Mouse (Mus musculus) adrenal gland, postnatal 36 days (tissue): ENCODE results near the gene Nav2. TPM values are rescaled to one million over a fixed set of nuclear protein-coding genes. Genes with fewer than 3 reads are reported as not detected.

Experiments used
- DNase-seq, 2 experiments: peaks; one replicate each; pipeline ENCODE4 v3.0.0; 2021; ENCODE audit warnings: mixed read lengths in 1 of 2
- total RNA-seq, 2 experiments: library from RNA; stranded (reverse); gene quantifications; 2 replicates each; pipeline ENCODE4 v1.2.3; 2021

Nav2 gene
- total RNA-seq, 2 experiments from 2014 or later = 6.4 to 8.7 TPM

GRCm38 (mm10) chr7:49398020-49398516 is 489.6 kb downstream of the Nav2 start:
- no peak for DNase-seq

GRCm38 (mm10) chr7:49399314-49399713 is 490.8 kb downstream of the Nav2 start:
- DNase-seq = peak; percentile 50 to 70

- DNase-seq = no peak
Measured at GRCm38 (mm10) chr7:49400463-49400862, 491.9 kb downstream of the Nav2 start.

- DNase-seq = no peak
Measured at GRCm38 (mm10) chr7:49402526-49402925, 494.0 kb downstream of the Nav2 start.

GRCm38 (mm10) chr7:49407688-49408087 is 499.2 kb downstream of the Nav2 start:
- no peak for DNase-seq

- DNase-seq = no peak
Measured at GRCm38 (mm10) chr7:49408625-49409024, 500.1 kb downstream of the Nav2 start.

GRCm38 (mm10) chr7:49409265-49409664 is 500.7 kb downstream of the Nav2 start:
- DNase-seq = no peak

GRCm38 (mm10) chr7:49410188-49410587 is 501.7 kb downstream of the Nav2 start:
- DNase-seq = no peak

- no peak for DNase-seq
Measured at GRCm38 (mm10) chr7:49410892-49411291, 502.4 kb downstream of the Nav2 start.

- no peak for DNase-seq
Measured at GRCm38 (mm10) chr7:49411803-49412202, 503.3 kb downstream of the Nav2 start.

GRCm38 (mm10) chr7:49415131-49415530 is 506.6 kb downstream of the Nav2 start:
- DNase-seq = no peak

- DNase-seq = no peak
Measured at GRCm38 (mm10) chr7:49415716-49416115, 507.2 kb downstream of the Nav2 start.

- DNase-seq = no peak
Measured at GRCm38 (mm10) chr7:49418841-49419240, 510.3 kb downstream of the Nav2 start.

GRCm38 (mm10) chr7:49420139-49420802 is 511.8 kb downstream of the Nav2 start:
- no peak for DNase-seq

GRCm38 (mm10) chr7:49421261-49421660 is 512.7 kb downstream of the Nav2 start:
- DNase-seq = no peak

GRCm38 (mm10) chr7:49423943-49424342 is 515.4 kb downstream of the Nav2 start:
- DNase-seq = no peak

GRCm38 (mm10) chr7:49426060-49426459 is 517.5 kb downstream of the Nav2 start:
- peak; percentile 40 to 64 for DNase-seq

GRCm38 (mm10) chr7:49427843-49428242 is 519.3 kb downstream of the Nav2 start:
- DNase-seq = peak; percentile 33 to 60

- no peak for DNase-seq
Measured at GRCm38 (mm10) chr7:49428947-49429346, 520.4 kb downstream of the Nav2 start.

GRCm38 (mm10) chr7:49430808-49431207 is 522.3 kb downstream of the Nav2 start:
- peak in 1 of 2 experiments; percentile 11 for DNase-seq

- no peak for DNase-seq
Measured at GRCm38 (mm10) chr7:49433945-49434344, 525.4 kb downstream of the Nav2 start.

GRCm38 (mm10) chr7:49436492-49436891 is 528.0 kb downstream of the Nav2 start:
- DNase-seq = no peak

GRCm38 (mm10) chr7:49437901-49438300 is 529.4 kb downstream of the Nav2 start:
- DNase-seq = no peak

GRCm38 (mm10) chr7:49439136-49439535 is 530.6 kb downstream of the Nav2 start:
- peak; percentile 43 to 50 for DNase-seq
